Mouse (Mus musculus): ENCODE data around the gene Gm45711.
"Not testable (repeated sequence)": the region's sequence is repeated elsewhere in the genome, so short reads cannot be mapped to it uniquely, and the experiment has no call there.

Gene Gm45711

DNA sequence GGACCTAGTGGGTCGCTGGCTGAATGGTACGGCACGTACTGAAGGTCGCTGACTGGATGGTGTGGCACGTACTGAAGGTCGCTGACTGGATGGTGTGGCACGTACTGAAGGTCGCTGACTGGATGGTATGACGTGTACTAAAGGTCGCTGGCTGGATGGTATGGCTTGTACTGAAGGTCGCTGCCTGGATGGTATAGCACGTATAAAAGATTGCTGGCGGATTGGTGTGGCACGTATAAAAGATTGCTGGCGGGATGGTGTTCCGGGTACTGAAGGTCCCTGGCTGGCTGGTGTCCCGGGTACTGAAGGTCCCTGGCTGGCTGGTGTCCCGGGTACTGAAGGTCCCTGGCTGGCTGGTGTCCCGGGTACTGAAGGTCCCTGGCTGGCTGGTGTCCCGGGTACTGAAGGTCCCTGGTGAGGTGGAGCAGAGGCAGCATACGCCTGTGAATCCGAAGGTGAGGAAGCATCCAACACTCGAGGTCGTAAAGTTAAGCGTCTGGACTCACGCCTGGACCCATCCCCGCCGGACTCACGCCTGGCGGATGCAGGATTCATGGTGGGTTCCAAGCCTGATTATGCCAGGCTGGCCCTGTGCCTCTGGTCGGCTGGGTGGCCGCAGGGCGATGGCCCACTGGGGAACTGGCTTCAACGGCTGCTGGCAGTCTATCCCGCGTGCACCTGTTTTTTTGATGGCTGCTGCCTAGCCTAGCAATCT, at the start of gene Gm45711, which contains the start of gene Cmtm1:
Gene Gm45711 (minus strand): TSS at position 641 of the 715 bp plus-strand sequence.
Gene Cmtm1 (minus strand): TSS at position 705 of the 715 bp plus-strand sequence.
- DNase-seq, result not testable (repeated sequence)

DNA sequence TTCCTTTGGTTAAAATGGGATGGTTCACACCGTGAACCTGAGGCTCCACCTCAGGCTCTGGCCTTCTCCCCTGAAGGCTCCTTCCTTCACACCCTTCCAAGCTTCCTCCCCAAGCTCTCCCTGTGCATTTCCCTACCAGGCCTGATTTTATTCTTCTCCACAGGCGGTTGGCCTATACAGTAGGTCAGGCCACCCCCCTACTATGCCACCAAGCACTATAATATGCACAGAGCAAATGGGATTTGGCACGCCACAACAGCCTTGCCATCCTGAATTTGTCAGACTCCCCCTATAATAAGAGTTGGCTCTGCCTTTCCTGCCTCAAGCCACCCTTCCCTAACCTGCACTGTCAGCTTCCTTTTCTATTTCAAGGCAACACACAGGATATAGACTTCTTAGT, 48.8 kb upstream of the Gm45711 start:
- no peak for DNase-seq

DNA sequence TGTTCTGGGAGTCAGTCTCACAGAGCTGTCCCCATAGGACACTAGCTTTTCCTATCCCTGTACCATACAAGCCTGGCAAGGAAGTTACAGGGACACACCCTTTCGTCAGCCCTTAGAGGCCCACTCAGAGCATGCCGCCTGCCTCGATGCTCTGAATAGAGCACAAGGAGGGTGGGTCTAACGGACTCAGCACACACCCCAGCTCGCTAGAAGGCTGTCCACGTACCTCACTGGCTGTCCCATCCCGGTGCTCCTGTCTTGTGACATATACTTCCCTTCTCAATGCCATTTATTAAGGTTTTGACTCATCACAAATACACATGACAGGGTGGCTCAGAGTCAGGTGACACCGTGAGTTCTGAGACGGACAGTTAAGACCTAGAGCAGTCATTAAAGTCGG, 44.6 kb upstream of the Gm45711 start:
- no peak for DNase-seq

GRCm38 (mm10) chr8:104353186-104353585, 43.3 kb upstream of the Gm45711 start:
- DNase-seq, result no peak

DNA sequence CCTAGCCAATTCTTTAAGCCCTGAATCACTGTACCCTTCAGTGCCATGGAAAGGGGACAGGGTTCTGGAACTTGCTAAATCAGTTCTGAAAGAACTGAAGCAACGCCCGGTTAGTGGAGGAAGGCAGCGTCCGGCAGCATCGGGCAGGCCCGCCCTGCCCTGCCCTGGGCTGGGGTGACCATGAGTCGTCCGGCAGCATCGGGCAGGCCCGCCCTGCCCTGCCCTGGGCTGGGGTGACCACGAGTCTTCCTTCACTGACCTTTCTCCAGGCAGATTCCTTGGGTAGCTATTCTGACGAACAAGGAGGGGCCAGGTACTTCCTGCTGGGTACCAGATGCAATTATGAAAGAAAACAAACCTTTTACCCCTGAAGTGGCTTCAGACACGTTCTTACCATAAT, 40.2 kb upstream of the Gm45711 start:
- no peak for DNase-seq

DNA sequence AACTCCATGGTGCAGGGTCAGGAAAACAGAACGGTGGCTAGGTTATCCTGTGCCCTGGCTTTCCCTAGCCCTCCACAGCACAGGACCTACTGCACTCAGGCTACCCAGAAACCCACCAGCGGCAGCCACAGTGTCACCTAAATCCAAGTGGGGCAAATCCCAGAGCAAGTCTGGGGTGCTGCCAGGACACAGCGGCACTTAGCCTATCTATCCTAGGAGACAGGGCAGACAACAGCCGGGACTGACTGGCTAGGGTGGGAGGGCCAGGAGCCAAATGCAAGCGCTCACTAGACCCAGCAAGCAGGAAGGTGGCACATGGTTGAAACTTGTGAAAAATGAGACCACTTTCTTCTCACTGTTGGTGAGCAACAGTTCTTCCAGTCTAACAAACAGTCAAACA, 39.1 kb upstream of the Gm45711 start:
- DNase-seq, result no peak

- no peak for DNase-seq
Observed at GRCm38 (mm10) chr8:104346706-104347105, 36.8 kb upstream of the Gm45711 start.

- DNase-seq, result no peak
Observed at GRCm38 (mm10) chr8:104344622-104345021, 34.7 kb upstream of the Gm45711 start.

DNA sequence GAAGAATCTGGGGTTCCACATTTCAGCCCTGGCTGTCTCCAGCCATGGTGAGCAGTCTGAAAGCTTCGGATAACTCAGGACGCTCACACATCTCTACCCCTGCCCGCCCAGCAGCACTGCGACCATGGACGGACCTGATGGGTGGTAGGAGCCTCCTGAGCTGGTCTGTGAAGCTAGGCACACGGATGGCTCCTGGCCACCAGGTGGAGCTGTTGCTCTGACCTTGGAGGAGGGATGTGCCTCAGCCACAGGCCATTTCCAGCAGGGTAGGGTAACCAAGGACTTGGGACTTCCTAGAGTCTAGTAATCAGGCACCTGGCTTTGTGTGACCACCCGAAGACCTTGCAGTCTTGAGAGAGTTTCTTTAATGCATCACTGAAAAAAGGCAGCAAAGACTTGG, 34.1 kb upstream of the Gm45711 start:
- DNase-seq, result peak; percentile 85

GRCm38 (mm10) chr8:104342426-104342825, 32.5 kb upstream of the Gm45711 start:
- DNase-seq, result no peak

DNA sequence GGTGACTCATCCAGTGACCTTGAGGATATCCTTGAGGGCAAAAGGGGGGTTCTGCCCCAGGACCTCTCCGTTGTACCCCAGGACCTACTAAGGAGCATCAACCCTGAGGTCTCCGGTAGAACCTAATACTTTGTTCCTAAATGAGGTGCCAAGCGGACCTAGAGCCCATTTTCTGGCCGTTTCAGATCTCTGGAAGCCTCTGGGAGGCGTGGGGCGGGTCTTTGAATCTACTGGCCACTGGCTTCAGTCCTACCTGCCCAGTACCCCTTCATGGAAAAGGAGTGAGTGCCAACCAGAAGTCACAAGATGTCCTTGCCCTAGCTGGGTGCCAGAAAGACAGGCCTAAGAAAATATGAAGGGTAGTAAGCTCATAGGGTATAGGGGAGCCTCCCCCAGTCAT, 31.8 kb upstream of the Gm45711 start:
- DNase-seq, result no peak

DNA sequence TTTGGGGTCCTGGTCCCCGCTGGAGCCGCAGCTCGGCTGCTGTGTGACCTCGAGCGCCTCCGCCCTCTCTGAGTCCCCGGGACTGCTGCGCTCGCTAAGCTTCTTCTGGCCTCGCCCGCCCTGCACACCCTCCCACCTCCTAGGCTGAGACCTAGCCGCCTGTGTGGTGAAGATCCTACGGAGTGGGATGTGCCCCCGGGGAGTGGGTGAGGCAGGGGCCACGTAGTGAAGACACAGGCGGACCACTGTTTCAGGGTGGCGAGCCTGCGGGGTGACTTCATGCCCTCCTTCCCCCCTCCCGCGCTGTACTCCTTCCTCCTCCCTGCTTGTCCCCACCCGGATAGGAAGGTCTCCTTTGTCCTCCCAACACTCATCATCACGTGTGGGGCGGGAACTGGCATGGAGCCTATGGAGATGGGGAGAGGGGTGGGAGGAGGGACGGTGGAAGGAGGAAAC, 31.3 kb upstream of the Gm45711 start:
- DNase-seq, result no peak

- peak; percentile 86 for DNase-seq
Observed at GRCm38 (mm10) chr8:104340233-104341105, 30.6 kb upstream of the Gm45711 start.

DNA sequence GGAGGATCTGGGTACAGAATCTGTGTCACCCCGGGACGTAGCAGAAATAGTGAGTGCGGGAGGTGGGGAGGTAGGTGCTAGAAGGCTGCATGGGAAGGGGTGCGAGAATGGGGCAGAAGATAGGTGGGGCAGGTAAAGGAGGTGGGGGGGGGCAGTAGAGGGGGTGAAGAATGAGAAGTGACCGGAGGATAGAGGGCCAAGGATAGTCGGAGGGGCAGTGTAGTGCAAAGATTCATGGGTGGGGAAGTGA, 30.0 kb upstream of the Gm45711 start:
- DNase-seq, result peak; percentile 39

GRCm38 (mm10) chr8:104339229-104339982, 29.5 kb upstream of the Gm45711 start, which contains the start of gene Cmtm3:
Cmtm3 (plus strand) TSS chr8:104339410.
- DNase-seq, result no peak

- peak; percentile 40 for DNase-seq
Observed at GRCm38 (mm10) chr8:104337890-104338289, 28.0 kb upstream of the Gm45711 start.

GRCm38 (mm10) chr8:104336806-104337205, 26.9 kb upstream of the Gm45711 start:
- DNase-seq, result no peak

- no peak for DNase-seq
Observed at GRCm38 (mm10) chr8:104334196-104334595, 24.3 kb upstream of the Gm45711 start.

GRCm38 (mm10) chr8:104333786-104334185, 23.9 kb upstream of the Gm45711 start:
- no peak for DNase-seq

GRCm38 (mm10) chr8:104332665-104333631, 23.1 kb upstream of the Gm45711 start:
- DNase-seq, result no peak

DNA sequence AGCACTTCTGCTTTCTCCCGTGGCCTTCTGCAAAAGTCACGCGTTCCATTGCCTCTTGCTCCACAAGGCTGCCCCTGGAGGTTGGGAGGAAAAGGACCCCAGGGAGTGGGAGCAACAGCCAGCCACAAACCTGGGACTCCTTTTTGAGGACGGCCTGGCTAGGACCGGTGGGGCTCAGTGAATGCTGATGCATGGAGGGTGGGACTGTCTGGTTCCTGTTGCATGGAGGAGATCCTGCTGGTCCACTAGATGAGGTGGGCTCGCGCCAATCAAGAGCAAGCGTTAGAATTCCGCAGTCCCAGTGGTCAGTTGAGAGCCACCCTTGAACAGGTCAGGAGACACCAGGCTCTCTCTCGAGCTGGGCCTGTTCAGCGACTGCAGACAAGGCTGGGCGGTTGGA, 12.0 kb upstream of the Gm45711 start, which contains the start of gene Cmtm2b:
Gene Cmtm2b (plus strand): TSS at position 301 of the 400 bp plus-strand sequence.
- DNase-seq, result not testable (repeated sequence)

DNA sequence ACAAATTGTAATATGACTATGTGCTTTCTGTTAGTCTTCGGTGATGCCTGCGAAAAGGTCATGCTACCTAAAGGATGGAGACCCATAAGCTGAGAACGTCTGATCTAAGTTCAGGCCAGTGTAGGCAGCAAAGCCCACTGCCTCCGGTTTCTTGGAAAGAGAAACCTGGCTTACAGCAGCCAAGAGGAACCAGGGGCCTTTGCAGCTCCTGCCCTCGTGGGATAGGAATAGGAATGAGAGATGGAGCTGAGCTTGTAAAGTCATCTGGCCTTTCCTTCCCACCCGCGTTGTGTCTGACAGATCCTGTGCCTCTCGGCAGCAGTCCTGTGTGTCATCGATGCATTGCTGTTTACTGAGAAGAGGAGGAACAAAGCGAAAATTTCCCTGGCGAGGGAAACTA, 11.4 kb upstream of the Gm45711 start, which contains the start of gene Gm11020:
Gene Gm11020 (plus strand): TSS at position 301 of the 400 bp plus-strand sequence.
- not testable (repeated sequence) for DNase-seq

All from thymus, postnatal 14 days (tissue).